Mouse (Mus musculus) lung, adult 2 months (tissue): ENCODE measurements around the gene Crim1.

Experiments
- CTCF ChIP-seq: fragments of 200-500 bp; IDR thresholded peaks from 2 replicates; pipeline ENCODE4 v1.5.1; 2011; ENCODE audit warnings: mild to moderate bottlenecking, low read length, control low read depth; ENCODE audit not compliant: insufficient read depth
- POLR2A ChIP-seq: fragments of 200-500 bp; IDR thresholded peaks from 2 replicates; pipeline ENCODE4 v1.6.1; 2011; ENCODE audit warnings: low read depth, mild to moderate bottlenecking, control low read depth, low read length, borderline replicate concordance; ENCODE audit errors: extremely low read depth

DNA sequence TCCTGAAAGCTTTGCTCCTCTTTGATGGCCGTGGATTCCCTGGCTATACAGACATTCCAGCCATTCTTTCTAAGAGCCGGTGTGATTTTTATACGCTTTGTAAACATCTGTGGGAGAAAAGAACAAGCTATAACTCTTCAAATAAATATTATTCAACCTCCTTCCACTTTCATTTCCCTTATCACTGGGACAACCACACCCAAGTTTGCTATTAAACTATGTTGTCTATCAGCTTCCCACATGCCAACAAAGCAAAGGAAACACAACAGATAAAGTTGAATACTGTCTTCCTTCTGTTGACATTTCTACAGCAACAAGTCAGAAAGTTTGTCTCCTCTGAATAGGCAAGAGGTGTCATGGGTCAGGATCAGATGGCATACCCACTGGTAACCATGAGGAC is 48.9 kb downstream of the Crim1 start:
- TF ChIP-seq CTCF (no peak), POLR2A (no peak)
